Mouse (Mus musculus): ENCODE measurements at regions not wholly inside any gene's neighbourhood (a gene's known extent, or its start where the extent isn't known, plus 50 kb on each side); places are given as distances from the start of the nearest gene placed in this dataset.

DNA sequence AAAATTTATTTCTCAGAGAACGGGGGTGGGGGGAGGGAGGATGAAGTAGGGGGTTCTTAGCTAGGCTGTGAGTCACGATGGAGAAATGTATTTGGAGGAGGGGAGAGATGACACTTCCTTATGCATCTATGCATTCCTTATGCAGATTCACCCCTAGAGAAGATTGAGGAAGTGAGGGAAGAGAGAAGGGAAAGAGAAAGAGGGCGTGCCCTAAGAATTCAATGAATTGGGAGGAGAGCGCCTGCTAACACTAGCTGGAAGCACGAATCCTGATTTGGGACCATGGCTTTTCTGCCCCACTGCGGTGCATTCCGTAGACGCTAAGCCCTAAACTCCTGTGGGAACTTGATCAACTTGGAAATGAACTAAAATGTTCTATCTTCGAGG lies 56.1 kb downstream of the Foxi3 start:
- DNase-seq, result no peak

DNA sequence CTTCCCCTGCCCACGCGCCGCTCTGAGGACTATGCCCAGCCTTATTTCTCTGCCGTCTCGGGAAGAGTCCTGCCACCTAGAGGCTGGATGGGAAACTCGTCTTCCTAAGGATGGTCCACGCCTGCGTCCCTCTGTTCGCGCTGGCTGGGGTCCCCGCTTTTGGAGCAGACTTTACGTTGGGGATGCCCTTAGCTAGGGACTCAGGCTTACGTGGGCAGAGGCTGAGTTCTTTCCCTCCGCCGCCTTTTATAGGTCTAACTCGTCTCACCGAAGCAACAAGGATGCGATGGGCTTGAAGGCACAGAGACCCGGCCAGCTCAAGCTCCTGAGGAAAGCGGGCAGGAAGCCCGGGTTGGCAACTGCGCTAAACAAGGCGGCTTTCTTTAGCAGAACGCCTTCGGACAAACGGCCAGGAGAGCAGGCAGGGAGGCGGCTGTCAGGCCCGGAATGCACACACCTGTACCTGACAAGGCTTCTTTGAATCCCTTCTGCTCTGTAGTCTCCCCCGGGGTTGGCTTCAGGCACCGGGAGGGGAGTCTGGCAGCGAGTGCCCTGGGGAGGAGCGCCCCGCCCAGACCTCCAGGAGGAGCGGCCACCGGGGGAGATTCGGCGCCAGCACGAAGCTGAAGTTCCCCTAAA lies 56.6 kb downstream of the Foxi3 start:
- DNase-seq, result peak; percentile 82

DNA sequence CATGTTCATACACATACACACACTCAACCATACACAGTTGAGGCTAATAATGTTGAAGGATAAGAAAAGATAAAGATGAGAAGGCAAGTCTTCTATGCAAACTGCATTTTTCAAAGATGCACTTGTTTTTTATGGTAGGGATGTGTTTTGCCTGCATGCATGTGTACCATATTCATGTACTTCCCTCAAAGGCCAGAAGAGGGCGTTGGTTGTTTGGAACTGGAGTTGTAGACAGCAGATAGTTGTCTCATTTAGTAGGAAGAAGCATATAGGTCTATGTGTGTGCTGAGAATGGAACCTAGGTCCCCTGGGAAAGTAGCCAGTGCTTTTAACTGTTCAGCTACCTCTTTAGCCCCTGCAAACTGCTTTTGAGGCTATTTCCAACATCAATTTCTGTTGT lies 60.1 kb downstream of the Foxi3 start:
- peak; percentile 2 for DNase-seq

- peak; percentile 55 for DNase-seq
Observed at GRCm38 (mm10) chr6:71021353-71021752, 65.0 kb downstream of the Foxi3 start.

DNA sequence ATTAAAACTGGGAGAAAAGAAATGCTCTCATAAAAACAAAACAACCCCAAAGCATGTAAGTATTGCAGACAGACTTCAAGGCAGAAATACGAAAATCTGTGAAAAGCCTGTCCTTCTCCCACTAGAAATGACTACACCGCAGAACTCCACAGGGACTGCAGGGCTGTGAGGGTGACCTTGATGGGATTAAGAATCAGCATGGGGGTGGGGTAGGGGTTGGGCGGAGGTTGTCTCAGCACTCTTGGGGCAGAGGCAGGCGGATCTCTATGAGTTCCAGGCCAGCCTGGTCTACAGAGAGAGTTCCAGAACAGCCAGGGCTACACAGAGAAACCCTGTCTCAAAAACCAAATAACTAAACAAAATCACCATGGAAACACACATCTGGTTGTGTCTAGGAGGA lies 69.1 kb downstream of the Foxi3 start:
- DNase-seq, result no peak

DNA sequence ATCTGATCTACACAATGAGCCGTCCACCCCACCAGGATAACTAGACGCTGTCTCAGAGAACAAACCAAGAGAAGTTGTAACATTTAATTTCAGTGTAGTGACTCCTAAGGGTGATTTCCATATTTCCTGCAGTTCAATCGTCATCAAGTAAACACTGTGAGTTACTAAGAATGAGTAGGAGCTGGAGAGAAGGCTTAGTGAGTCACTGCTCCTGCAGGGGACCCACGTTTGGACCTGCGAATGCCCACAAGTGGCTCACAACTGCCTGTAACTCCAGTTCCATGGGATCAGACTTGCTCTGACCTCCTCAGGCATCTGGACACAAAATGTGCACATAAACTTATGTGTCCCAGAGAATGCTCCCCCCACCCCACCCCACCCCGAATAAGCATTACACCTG lies 73.3 kb downstream of the Foxi3 start:
- peak; percentile 70 for DNase-seq

DNA sequence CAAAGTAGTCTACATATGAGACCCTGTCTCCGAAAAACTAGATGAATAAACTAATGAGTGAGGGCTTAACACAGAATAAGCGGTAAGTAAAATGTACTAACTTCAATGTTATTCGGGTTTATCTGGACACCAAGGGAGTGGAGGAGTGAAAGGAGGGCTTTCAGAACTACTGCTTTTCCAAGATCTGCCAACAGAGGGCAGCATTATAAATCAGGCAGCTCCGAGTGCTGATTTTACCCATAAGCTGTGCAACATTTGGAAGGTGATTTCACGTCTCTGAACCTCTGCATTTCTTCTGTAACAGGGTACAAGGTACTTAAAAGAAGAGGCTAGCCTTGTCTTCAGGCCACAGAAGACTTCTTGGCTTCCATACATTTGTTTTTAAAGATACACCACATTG lies 74.2 kb downstream of the Foxi3 start:
- peak; percentile 30 for DNase-seq

DNA sequence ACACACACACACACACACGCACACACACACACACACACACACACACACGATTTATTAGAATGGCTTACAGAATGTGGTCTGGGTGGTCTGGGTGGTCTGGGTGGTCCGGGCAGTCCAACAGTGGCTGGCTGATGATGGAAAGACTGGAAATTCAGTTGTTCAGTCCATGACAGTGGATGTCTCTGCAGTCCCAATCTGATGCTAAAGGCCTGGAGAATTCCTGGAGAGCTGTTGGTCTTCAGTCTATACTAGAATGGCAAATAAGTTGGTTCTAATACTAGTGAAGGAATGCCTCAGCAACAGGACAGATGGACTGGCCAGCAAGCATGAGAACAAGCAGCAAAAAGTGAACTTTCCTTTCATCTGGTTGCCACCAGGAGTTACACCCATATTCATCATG lies 87.9 kb downstream of the Foxi3 start:
- DNase-seq, result peak; percentile 70

DNA sequence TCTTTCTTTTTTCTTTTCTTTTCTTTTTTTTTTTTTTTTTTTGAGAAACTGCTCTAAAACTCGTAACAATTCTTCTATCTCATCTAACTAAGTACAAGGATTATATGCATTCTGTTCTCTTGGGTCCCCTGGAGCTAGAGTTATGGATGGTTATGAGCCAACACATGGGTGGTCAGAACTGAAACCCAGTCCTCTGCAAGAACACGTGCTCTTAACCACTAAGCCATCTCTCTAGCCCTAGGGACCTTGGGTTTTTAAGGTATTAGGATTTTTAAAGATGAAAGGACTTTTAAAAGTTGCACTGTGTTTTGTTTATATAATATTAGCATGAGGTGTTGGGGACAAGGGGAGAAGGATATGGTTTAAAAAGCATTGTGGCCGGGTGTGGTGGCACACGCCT lies 88.9 kb downstream of the Foxi3 start:
- no peak for DNase-seq

DNA sequence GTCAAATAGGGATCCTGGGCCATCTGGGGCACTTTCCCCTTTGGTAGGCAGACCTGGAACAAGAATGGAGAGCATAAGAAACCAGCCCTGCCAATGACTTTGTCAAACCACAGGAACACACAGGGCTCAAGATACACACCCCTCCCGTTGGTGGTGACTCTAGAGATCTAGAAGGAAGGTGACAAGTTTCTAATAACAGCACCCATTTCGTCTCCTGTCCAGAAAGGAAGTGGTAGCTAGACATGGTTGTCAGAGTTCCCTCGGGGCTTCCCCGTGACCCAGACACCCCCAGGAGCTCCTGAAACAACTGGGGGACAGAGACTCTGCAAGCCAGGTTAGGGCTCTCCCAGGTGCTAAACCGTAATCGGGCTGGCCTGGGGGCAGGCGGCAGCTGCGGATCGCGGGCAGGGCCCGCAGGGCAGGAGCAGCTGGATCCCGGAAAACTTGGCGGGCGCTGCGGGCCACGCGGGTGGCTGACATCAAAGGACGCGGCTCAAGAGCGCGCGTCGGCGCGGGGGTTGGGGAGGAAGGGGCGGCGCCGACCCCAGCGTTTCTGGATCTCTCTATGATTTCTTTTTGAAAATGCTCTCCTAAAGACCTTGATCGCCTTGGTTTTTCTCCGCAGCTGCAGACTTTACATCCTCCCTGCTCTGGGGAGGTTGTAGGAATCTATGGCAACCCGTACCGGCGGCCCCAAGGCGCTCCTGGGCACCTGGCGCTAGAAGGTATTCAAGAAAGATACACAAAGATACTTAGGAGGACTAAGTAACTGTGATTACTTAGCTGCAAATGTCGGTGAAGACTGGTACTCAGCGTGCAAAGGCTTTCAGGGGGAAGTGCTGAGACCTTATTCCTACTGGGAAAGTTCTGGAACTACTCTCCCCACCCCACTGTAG lies 92.1 kb downstream of the Foxi3 start:
- no peak for DNase-seq

DNA sequence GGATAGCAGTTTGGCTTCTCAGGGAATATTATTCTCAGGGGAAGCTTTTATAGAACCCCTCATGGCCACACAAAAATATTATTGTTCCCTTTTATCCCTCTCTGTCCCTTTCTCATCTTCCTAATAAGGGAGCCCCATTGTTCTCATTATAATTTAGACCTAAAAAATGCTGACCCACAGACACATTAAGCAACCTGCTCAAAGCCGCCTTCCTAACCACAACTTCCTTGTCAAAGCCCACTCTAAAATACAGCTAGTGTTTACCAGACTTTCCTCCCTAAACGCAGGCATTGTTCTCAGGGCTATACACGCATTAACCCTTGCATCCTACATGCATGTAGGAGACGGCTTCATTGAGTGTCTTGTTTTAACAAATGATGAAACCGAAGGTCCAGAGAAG lies 93.9 kb downstream of the Foxi3 start:
- DNase-seq, result no peak

- DNase-seq, result peak; percentile 76
Observed at GRCm38 (mm10) chr6:71050754-71051213, 93.5 kb downstream of the Thnsl2 start.

- DNase-seq, result peak; percentile 71
Observed at GRCm38 (mm10) chr6:71057209-71057858, 86.9 kb downstream of the Thnsl2 start.

DNA sequence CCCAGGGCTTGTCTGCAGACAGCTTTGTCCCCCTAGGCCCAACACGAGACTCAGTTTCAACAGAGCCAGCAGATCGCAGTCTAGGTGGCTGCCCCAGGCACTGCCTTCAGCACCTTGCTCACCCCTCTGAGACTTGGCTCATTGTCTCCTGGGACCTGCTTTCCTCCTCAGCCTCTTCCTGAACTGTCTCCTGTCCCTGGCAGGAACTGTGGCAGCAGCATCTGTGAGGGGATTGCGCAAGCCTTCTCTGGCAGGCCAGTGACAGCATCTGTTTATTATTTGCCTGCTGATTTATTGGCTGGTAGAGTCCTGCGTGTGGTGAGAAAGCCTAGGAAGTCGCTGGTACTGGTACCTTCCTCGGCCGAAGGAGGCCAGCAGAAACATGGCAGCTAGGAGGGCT lies 84.1 kb downstream of the Thnsl2 start:
- peak; percentile 77 for DNase-seq

- no peak for DNase-seq
Observed at GRCm38 (mm10) chr6:71062980-71063379, 81.3 kb downstream of the Thnsl2 start.

DNA sequence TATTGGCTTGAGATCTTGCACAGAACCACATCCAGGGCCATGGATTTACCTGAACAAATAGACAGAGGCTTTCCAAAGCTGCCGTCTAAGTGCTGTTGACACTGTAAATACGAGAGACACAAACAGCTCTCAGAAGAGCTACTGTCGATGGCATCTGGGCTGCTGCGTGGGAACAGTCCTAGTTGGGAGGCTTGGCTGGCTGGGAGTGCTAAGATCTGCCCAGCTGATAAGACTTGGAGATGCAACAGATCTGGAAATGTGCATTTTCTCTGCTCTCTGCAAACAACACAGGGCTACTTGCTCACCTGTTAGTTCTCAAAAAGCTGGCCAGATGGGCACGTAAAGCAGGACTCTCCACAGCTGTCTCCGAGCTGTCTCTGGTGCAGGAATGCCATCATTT lies 78.8 kb downstream of the Thnsl2 start:
- no peak for DNase-seq

- DNase-seq, result no peak
Observed at GRCm38 (mm10) chr6:71069229-71069628, 75.0 kb downstream of the Thnsl2 start.

DNA sequence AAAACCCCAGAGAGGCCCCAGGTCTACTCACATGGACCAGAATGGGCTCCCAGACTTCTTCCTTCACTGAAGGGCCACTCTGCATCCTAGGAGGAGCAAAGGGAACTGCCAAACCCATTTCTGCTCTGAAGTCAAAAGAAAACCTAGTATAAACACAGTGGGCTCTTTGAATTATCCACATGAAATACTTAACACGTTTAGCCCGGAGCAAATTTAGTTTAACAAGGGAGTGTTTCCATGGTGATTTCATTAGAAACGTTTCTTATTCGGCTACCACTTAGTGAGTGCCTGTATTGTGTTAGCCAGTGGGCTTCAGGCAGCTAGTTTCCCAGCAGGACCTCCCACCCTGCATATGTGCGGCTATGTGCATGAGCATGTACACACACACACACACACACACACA lies 69.4 kb downstream of the Thnsl2 start:
- DNase-seq, result no peak

All from heart, adult 11 months (tissue).